Mouse (Mus musculus) adrenal gland, postnatal 36 days (tissue): Measurements from ENCODE around the gene Mrpl32. TPM values are rescaled to one million over a fixed set of nuclear protein-coding genes. Genes with fewer than 3 reads are reported as not detected.
A peak's percentile ranks its signal among the peaks of the same experiment; 100 is the strongest.

Source experiments
- DNase-seq, 2 experiments: peaks; one replicate each; pipeline ENCODE4 v3.0.0; 2021; ENCODE audit warnings: mixed read lengths in 1 of 2
- long read RNA-seq, 2 experiments: library from polyadenylated mRNA; stranded (forward); transcript quantifications; one replicate each; pipeline ENCODE4 v2.0.0; 2021; ENCODE audit warnings: borderline sequencing depth in 2 of 2
- total RNA-seq, 2 experiments: library from RNA; stranded (reverse); gene quantifications; 2 replicates each; pipeline ENCODE4 v1.2.3; 2021

The Mrpl32 gene
- total RNA-seq: 10 to 100 TPM; 60.2 to 66.1 TPM
- long read RNA-seq, experiment 1, transcript Mrpl32-202 (3 exons, 3,013 nt): major isoform, 64 of 79 reads
- long read RNA-seq, experiment 1, partial matches to known transcripts: 5 of 79 reads
- long read RNA-seq, experiment 1, other reads (novel, unspliced or antisense): 4 of 79 reads
- long read RNA-seq, experiment 2, transcript Mrpl32-202 (3 exons, 3,013 nt): major isoform, 24 of 25 reads
- long read RNA-seq, experiment 2, partial matches to known transcripts: 1 of 25 reads
- long read RNA-seq, experiment 2, other reads (novel, unspliced or antisense): 0 of 25 reads

DNA sequence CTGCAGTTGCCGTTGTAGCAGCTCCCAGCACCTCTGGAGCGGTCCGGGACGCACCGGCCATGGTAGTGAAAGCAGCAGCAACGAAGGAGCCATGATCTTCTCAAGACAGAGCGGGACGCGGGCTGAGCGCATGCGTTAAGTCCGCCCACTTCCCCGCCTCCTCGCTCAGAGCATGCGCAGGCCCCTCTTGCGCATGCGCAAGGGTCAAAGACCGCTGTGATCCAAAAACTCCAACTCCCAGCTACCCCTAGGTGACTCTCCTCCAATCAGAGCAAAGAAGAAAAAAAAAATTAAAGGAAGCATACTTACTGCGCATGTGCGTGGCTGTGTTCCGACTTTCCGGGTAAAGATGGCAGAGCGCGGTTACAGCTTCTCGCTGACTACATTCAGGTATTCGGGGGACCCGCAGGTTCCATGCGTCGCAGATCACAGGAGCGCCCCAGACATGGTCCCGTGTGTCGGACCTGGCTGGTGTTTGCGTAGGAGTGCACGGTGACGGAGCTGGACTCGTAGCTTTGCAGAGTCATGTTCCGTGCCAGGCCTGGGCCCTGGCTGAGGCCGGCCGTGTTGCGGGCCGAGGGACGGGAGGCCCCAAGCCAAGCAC lies at the start of gene Mrpl32, which contains the start of gene Psma2:
TSS of gene Mrpl32 (minus strand) at position 240 of the 604 bp plus-strand sequence.
TSS of gene Psma2 (plus strand) at position 315 of the 604 bp plus-strand sequence.
- DNase-seq: peak; percentile 95 to 97

- DNase-seq: peak in 1 of 2 experiments; percentile 25
Observed at GRCm38 (mm10) chr13:14649301-14649700, 36.3 kb upstream of the Mrpl32 start.

DNA sequence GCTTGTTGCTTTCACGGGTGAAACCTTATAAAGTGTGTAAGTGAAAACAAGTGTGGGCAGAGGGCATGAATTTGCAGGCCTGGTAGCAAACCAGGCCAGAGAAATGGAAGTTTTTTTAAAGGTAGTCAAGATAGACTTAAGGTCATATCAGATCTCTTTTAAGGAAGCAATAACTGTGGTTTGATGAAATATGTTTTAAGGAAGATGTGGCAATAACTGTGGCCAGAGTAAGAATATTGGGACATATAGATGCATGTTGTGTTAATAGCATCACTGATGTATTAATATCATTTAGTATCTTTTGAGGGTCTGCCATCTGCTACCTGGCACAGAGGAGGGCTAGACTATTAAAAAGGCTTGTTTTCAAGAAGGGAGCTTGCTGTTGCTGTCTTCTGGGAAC lies 27.0 kb upstream of the Mrpl32 start:
- no peak for DNase-seq

DNA sequence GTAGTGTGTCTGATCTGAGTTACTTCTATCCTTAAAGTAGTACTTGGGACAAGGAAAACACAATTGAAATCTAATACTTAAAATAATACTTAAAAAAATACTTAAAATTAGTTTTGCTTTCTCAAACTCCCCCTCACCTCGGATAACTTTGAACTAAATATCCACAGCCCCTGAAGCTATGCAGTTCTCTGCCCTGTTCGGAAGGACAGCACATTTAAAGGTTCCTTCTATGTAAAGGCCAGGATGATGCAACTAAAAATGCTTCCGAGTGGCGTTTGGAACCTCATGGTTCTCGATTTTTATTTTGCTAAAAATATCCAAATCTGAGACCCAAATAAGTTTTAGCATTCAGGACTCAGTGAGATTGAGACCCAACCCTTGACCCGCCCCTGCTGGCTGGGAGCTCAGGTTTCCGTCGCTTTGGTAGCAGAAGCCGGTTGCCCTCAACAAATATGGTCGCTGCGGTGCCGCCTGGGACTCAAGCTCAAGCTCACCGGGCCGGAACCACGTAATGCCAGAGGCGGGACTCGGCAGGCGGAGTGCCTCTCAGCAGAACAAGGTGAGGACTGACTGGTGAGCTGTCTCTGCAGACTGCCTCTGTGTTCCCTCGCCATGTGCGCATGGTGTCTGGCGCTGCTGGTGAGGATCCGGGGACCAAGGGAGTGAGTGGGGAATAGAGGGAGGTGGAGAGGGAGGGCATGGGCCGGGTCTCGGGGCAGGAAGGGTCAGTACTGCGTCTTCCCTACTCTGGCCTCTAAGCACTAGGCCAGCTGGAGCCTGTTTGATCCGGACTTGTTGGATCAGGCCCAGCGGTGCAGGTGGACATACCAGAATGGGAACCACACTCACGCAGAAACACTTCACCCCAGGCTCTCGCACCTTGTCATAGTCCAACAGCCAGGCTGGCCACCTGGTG lies 17.0 kb upstream of the Mrpl32 start, which contains the start of gene AW209491:
TSS of gene AW209491 (plus strand) at position 429 of the 916 bp plus-strand sequence.
- peak; percentile 99 for DNase-seq

DNA sequence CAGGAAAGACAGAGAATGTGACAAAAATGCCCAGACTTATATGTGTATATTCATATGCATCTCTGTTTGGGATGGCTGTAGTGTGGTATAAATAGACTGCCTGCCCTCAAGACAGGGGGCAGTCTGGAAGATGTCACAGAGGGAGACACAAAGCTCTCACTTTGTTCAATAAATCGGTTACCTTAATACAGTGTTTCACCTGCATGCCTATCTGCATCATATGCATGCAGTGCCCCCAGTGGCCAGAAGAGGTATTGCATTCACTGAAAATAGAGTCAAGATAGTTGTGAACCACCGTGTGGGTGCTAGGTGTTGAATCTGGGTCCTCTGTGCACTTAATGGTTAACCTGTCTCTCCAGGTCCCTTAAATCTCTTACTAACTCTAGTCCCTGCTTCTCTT lies 5.8 kb upstream of the Mrpl32 start:
- peak; percentile 38 to 73 for DNase-seq

DNA sequence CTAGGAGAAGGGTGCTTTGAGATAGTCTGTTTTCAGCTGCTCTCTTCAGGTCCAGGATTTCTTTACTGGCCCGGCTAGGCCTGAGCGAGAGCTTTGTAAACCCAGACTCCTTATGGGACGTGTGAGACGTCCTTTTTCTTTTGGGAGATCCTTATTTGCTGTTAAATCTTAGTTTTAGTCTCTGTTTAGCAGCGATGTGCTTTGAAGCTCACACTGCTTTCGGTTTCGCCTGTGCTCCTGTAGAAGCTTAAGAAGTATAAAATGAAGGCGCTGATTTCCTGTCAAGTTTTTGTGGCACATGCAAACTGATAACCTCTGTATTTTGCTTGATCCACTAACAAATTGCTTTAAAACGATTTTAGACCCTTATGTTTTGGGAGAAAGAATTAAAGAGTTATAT lies 588 bp upstream of the Mrpl32 start:
- no peak for DNase-seq

DNA sequence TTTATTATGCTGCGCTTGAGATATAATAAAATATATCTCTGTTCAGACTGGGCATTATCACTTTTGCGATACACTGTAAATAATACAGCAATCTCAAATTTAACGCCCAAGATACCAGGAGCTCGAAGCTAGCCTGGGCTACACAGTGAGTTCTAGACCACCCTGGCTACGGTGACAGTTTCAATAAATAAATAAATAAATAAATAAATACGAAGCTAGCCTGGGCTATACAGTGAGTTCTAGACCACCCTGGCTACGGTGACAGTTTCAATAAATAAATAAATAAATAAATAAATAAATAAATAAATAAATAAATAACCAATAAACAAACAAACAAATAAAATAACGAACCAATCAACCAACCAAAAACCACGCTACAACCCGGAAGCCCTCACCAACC lies 502 bp downstream of the Mrpl32 start:
- no peak for DNase-seq

DNA sequence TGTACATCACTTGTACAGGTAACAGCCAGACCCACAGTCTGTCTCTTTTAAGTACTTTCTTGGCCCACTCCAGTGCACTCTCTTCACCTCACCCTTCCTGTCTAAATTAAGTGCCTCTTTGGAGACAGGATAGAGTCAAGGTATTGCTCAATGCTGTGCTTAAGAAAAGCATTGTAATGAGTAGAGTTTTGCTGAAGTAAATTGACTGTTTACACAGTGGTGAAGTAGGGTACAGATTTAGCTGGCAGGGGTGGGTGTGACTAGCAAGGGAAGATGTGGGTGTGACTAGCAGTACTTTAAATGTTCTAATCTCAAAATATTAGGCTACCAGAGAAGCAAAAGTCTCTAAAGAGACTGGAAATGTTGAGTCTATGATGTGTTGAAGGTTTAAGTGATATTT lies 5.3 kb downstream of the Mrpl32 start:
- DNase-seq: no peak

GRCm38 (mm10) chr13:14602744-14603143 lies 10.2 kb downstream of the Mrpl32 start:
- DNase-seq: no peak

DNA sequence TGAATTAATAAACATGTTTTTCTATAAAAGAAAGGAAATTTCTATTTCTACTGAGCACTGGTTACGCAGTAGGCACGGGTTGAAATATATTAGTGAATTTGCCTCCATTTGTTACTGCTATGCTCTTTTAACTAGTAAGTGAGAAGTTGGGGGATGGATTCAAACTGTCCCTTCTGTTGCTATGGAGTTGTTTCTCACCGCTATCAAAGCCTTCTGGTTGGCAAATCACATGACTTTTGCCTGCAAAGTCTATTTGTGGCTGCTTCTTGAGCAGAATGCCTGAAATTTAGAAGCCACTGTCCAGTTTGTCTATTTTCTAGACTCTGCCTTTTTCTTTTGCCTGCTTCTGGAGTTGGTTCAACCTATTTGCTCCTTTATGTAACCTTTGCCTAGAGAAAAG lies 32.6 kb downstream of the Mrpl32 start:
- no peak for DNase-seq

DNA sequence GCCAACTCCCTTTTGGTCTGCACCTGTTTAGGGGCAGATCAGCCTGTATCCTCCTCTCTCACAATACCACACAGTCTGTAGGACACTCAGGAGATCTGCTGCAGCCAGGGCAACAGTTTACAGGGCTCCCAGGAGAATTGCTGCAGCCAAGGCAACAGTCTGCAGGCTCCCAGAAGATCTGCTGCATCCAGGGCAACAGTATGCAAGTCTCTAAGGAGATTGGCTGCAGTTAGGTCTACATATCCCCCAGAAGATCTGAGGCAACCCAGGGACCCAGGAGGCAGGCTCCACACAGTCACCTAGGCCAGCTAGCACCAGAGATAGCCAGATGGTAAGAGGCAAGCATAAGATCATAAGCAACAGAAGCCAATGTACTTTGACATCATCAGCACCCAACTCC lies 38.8 kb downstream of the Mrpl32 start:
- no peak for DNase-seq

- no peak for DNase-seq
Observed at GRCm38 (mm10) chr13:14561336-14561735, 51.6 kb downstream of the Mrpl32 start.

Other genes starting within 250 kb of the Mrpl32 start
- under 1 TPM in 1 of 2 experiments, not detected in 1; 0.03 TPM for gene Hecw1, start 89.9 kb downstream of the Mrpl32 start, total RNA-seq
- gene Psma2, start 75 bp upstream of the Mrpl32 start, total RNA-seq: 100 to 1,000 TPM; 104 to 113 TPM
- gene AW209491, start 17.0 kb upstream of the Mrpl32 start, total RNA-seq: 10 to 100 TPM; 19.2 to 19.5 TPM